Mouse (Mus musculus): ENCODE results near the gene Cluap1.

DNA sequence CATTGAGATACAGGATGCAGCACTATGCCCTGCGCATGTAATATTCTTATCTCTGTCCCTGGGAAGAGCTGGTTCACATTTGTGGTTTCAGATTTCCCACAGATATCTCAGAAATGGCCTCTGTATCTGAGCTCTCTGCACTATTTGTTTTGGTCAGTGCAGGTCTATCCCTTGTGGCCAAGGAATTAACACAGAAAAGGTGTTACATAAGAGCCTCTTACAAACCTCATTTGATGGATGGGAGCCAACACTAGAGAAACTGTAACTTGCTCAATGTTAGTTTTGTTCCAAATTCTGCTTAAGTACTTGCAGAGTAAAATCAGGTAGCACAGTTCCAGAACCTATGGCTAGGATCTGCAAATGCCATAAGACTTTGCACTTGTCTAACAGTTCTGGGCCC lies 25.5 kb downstream of the Cluap1 start:
- TF ChIP-seq CTCF (conservative IDR thresholded peaks at IDR 0.05; ENCODE audit: insufficient read depth, insufficient read length, low read depth, low read length) (no peak), POLR2A (IDR thresholded peaks at IDR 0.05; ENCODE audit: low read depth, low read length) (no peak)

Data from kidney, adult 2 months (tissue).